Mouse (Mus musculus) megakaryocyte progenitor cell, adult 5-6 weeks (primary cell): Measurements from ENCODE around the gene Cacna1f. TPM values are rescaled to one million over a fixed set of nuclear protein-coding genes. Genes with fewer than 3 reads are reported as not detected.

Source experiments
- ATAC-seq: replicated peaks from 2 replicates; pipeline ENCODE4 v1.8.0; 2016; ENCODE audit warnings: mild to moderate bottlenecking, moderate TSS enrichment, inconsistent platforms; ENCODE audit not compliant: poor library complexity
- total RNA-seq, 2 experiments: library from RNA; stranded (forward) in 1 of 2; stranded (reverse) in 1 of 2; fragments of 157-497, 149-512 nt in 1 of 2; fragments of 200-1000 nt in 1 of 2; gene quantifications; 2 replicates each; pipeline versions ENCODE4 v1.2.3 to v1.2.4; 2015 to 2017

Cacna1f gene
- total RNA-seq, 2 experiments from 2014 or later = 0.29 to 0.47 TPM

GRCm38 (mm10) chrX:7617889-7618551 is 11.1 kb downstream of the Cacna1f start:
- ATAC-seq = no peak

GRCm38 (mm10) chrX:7632560-7632959 is 25.7 kb downstream of the Cacna1f start:
- ATAC-seq = peak; percentile 65

DNA sequence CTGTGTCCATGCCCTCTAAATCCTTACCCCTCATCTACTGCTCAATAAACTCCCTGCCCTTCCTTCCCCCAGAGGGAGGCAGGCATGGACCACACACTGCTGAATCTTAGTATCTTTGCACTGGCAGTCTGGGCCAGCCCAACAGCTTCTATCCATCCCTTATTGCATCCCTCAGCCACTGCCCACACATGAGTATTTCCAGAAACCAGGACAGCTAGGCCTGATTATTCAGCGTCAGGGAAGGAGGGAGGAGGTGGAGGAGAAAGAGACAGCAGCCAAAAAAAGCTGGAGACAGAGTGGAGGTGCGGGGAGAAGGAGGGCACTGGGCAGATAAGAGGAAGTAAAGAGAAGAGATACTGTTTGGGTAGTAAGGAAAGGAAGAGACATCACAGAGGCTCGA is 28.2 kb downstream of the Cacna1f start:
- ATAC-seq = no peak

- peak; percentile 99 for ATAC-seq
Measured at GRCm38 (mm10) chrX:7638401-7639091, 31.7 kb downstream of the Cacna1f start, which contains the start of gene Syp. Gene Syp, plus strand, starts transcription at chrX:7638471.

GRCm38 (mm10) chrX:7639536-7640325 is 32.8 kb downstream of the Cacna1f start:
- ATAC-seq = no peak

DNA sequence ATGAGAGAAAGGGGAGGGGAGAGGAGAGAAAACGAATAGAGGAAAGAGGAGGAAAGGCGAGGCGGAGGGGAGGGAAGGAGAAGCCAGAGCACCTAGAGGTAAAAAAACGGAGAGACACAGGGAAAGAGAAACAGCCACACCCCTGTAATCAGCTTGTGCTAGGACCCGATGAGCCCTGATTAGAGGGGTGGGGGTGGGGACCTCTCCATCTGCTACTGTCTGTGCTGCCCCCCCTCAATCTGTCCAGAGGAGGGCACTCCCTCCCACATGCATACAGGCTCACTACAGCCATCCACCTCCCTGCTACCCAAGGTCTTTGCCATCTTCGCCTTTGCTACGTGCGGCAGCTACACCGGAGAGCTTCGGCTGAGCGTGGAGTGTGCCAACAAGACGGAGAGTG is 33.9 kb downstream of the Cacna1f start:
- ATAC-seq = no peak

DNA sequence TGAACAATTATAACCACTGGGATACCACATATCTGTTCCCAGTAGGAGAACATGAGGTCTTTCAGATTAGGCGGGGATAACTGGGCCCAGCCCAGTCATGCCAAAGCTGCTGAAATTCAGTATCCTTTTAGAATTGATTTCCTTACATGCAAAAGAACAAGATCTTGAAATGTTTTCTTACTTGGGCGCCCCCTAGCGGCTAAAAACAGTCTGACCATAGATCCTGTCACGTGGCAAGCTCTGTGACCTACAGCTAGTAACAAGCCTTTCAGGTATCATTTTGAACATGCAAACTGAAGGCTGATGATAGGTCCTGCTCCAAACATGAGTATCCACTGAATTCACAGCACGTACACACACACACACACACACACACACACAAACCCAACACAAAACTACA is 38.5 kb downstream of the Cacna1f start:
- ATAC-seq = no peak; the same call in 1 of the 2 replicates

DNA sequence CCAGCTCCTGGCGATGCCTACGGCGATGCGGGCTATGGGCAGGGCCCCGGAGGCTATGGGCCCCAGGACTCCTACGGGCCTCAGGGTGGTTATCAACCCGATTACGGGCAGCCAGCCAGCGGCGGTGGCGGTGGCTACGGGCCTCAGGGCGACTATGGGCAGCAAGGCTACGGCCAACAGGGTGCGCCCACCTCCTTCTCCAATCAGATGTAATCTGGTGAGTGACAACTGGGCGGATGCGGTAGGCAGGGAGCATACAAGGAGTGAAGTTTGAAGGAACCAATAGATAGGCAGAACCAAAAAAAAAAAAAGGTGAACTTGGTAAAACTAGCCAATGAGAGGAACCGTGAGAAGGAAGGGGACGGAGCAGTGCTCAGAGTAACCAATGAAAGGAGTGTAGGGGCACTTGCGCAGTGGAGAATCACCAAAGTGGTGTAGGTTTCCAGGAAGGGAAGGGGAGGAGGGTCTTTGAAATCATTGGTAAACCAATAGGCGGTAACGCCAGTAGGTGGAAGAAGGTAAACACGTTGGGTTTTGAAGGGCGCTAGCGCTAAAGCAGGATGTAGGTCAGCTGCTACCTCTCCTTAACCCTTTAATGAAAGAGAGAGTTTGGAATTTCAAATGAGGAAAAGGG is 41.9 kb downstream of the Cacna1f start:
- ATAC-seq = peak; percentile 87

DNA sequence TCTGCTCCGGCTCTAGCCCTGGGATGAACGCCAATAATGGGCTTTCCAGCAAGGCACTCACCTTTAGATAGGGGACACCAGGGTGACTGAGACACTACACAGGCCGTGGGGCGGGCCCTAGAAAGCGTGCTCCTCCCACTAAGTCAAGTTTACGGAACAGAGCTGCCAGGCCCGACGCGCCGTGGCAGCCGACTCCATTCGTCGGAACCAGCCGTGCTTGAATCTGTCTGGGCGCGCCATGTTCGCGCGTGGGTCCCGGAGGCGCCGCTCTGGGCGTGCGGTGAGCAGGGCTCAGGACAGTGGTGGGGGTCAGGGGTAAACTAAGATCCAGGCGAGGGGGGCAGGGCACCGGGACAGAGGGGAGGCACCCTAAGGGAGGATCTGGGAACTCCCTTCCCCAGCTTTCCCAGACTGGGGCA is 50.3 kb downstream of the Cacna1f start, which contains the start of gene Prickle3:
Prickle3 (plus strand) TSS at position 40 of the 419 bp plus-strand sequence.
- peak; percentile 92 for ATAC-seq

DNA sequence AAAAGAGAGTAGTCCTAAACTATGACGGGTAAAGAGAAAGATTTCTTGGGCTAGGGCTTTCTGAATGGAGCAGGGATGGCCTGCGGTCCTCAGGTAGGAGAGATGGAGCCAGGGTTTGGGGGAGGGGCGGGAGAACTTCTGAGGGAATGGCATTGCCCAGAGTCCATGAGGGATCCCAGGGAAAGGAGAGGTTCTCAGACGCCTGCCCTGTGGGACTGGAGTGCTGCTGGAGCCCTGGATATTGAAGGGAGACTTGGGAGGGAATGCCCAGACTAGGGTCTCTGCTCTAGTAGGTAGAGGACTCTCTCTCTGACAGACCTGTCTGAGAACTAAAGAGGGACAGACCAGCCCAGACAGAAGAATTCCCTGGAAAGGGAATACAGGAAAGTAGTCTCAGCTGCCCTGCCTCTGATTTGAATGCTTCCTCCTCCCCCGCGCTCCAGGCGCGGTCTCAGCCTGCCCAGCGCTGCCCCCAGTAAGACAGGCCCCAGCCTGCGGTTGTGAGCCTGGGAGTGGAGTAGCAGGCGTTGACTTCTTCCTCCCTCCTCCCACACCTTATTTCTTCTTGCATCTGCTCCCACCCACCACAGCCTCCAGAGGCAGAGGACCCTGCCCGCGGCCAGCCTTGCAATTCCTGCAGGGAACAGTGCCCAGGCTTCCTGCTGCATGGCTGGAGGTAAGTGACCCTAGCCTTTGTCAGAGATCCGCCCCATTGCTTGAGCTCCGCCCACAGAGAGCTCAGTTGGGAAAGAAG is 51.3 kb downstream of the Cacna1f start:
- ATAC-seq = peak; percentile 36; the same call in 1 of the 2 replicates

GRCm38 (mm10) chrX:7658785-7659589 is 52.1 kb downstream of the Cacna1f start:
- ATAC-seq = no peak

DNA sequence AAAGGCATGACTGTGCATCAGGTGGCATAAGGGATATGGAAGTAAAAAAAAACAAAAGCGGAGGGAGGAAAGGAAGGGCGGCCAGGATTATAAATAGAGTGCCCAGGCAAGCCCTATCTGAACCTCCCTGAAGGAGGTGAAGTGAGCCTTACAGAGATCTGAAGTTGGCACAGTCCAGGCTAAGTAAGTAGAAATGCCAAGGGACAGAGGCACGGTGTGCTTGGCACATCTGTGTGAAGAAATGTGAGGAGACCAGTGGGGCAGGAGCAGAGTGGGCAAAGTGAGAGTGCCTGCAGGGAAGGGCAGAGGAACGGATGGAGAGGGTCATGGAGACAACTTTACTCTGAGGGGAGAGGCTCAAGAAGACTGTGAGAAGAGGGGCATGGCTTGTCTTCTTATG is 54.2 kb downstream of the Cacna1f start:
- ATAC-seq = no peak

DNA sequence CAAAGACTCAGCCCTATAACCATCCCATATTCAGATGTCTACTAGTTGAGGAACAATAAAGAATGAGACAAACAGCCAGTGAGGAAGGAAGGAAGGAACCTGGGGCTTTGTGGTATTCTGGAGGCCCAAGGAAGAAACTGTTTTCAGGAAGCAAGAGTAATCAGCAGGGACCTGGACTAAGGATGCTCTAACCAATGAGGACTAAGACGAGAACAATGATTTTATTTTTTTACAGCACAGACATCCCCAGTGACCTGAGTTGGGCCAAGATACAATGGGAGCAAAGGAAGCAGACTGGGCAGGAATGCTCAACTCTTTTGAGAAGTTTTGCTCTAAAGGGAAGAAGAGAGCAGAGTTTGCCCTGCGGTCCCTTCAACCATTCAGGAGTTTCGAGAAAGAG is 56.1 kb downstream of the Cacna1f start:
- no peak for ATAC-seq

GRCm38 (mm10) chrX:7664791-7665190 is 57.9 kb downstream of the Cacna1f start:
- no peak for ATAC-seq

DNA sequence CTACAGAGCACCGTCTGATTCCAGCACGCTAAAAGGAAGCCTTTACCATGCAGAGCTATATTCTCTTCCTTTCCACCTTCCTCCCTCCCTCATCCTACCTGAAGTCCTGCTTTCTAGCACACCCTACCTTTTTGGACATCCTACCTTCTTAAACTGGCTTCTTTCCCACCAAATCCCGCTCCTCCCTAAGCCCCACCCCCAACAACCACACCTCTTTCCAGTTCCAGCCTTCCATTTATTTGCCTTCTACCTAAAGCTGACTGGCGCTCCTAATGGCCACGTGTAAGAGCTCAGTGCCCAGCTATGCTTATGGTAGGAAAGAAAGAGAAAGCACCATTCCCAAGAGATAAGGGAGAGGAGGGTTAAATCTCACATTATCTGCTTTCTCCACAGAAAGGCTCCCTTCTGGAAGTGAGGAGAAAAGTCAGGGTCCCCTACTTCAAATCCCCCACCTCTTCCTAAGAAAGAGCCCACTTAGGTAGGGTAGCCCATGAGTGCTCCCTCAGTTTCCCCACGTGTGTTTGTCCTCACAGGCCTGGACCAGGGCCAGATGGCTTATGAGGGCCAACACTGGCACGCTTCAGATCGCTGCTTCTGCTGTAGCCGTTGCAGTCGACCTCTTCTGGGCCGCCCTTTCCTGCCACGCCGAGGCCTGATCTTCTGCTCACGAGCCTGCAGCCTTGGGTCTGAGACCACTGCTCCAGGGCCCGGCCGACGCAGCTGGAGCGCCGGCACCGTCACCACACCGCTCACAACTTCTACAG is 59.0 kb downstream of the Cacna1f start:
- no peak for ATAC-seq

- ATAC-seq = peak; percentile 41
Measured at GRCm38 (mm10) chrX:7670390-7670881, 63.6 kb downstream of the Cacna1f start.

DNA sequence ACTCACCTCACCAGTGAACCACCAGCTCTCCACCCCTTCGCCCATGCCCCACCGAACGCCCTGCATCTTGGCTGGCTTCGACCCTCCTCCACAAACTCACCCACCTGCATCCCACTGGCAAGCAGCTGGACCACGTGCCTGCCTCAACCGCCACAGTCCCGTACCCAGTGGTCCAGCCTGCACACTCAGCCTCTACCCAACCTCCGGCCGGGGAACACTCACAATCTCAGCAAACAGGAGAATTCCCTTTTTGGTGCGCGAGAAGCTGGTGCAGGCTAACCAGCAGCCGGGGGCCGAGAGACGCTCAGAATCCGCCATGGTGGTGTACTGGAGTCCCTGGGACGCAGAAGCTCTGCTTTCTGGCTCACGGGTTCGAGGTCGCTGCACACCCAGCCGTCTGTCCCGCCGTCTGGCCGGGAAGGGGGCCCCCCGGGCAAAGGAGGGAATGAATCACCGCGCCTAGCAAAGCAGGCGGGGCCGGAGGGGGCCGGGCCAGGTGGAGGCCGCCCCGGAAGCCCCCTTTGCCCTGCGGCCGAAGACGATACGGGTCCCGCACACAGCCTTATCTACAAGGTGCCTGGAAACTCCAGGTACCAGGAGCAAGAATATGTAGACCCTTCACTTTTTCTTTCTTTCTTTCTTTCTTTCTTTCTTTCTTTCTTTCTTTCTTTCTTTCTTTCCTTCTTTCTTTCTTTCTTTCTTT is 64.2 kb downstream of the Cacna1f start, which contains the start of gene Plp2:
Plp2 (minus strand) TSS at position 470 of the 703 bp plus-strand sequence.
- ATAC-seq = peak; percentile 7; the same call in 1 of the 2 replicates

DNA sequence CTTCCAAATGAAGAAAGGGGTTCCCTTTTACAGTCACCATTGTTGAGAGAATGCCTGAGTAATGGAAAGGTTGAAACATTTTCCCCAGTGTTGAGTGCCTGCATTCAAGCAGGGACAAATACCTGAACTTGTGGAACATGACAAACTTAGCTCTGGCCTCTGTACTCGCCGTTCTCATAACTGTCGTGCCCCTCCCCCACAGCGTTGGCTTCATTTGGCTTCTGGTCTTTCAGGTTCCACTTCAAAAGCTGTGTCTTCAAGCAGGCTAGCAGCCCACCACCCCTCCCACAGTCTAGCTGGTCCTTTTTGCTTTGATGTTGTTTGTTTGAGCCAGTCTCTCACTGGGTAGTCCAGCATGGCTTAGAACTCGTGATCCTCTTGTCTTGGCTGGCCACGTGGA is 65.9 kb downstream of the Cacna1f start:
- no peak for ATAC-seq
